Mouse (Mus musculus) MEL (cell line): ENCODE results near the gene Ogg1. TPM values are rescaled to one million over a fixed set of nuclear protein-coding genes. Genes with fewer than 3 reads are reported as not detected.

Experiments used
- DNase-seq: peaks from one replicate; pipeline ENCODE4 v3.0.0; 2011; ENCODE audit warnings: low read depth, low spot score
- H3K27ac ChIP-seq: 2 replicates; pipeline ENCODE4 v1.5.1; 2012; ENCODE audit warnings: low read depth, mild to moderate bottlenecking, control low read depth, low read length, moderate library complexity; ENCODE audit not compliant: control insufficient read depth
- H3K27me3 ChIP-seq, 2 experiments: fragments of 150-350 bp in 1 of 2; sonication (generic) in 1 of 2; 2 replicates each; pipeline ENCODE4 v1.6.1; 2012; ENCODE audit warnings: low read length in 2 of 2, mild to moderate bottlenecking in 2 of 2, improper control_type of control experiment in 1 of 2, moderate library complexity in 1 of 2; ENCODE audit not compliant: insufficient read depth in 2 of 2, control insufficient read depth in 1 of 2
- H3K36me3 ChIP-seq, 2 experiments: 2 replicates each; pipeline ENCODE4 v1.6.1; 2012 to 2014; ENCODE audit warnings: low read length in 2 of 2, improper control_type of control experiment in 1 of 2, inconsistent platforms in 1 of 2, mild to moderate bottlenecking in 1 of 2; ENCODE audit not compliant: insufficient read depth in 2 of 2, control insufficient read depth in 1 of 2
- H3K4me1 ChIP-seq, 2 experiments: fragments of 150-350 bp in 1 of 2; sonication (generic) in 1 of 2; 2 replicates each; pipeline ENCODE4 v1.6.1; 2012; ENCODE audit warnings: low read length in 2 of 2, improper control_type of control experiment in 1 of 2, mild to moderate bottlenecking in 1 of 2; ENCODE audit not compliant: insufficient read depth in 2 of 2, control insufficient read depth in 1 of 2
- H3K4me3 ChIP-seq, 2 experiments: fragments of 150-350 bp in 1 of 2; sonication (generic) in 1 of 2; 2 replicates each; pipeline ENCODE4 v1.5.1; 2012; ENCODE audit warnings: low read depth in 2 of 2, low read length in 2 of 2, mild to moderate bottlenecking in 2 of 2, moderate library complexity in 2 of 2, control low read depth in 1 of 2, improper control_type of control experiment in 1 of 2; ENCODE audit not compliant: control insufficient read depth in 1 of 2, insufficient read depth in 1 of 2
- H3K79me2 ChIP-seq: 2 replicates; pipeline ENCODE4 v1.6.1; 2012; ENCODE audit warnings: mild to moderate bottlenecking, low read length, moderate library complexity; ENCODE audit not compliant: control insufficient read depth, poor library complexity, insufficient read depth
- H3K9ac ChIP-seq: 2 replicates; pipeline ENCODE4 v1.6.1; 2012; ENCODE audit warnings: low read depth, mild to moderate bottlenecking, control low read depth, low read length, moderate library complexity; ENCODE audit not compliant: control insufficient read depth, poor library complexity, severe bottlenecking
- H3K9me3 ChIP-seq: fragments of 150-350 bp; sonication (generic); replicated peaks from 2 replicates; pipeline ENCODE4 v1.6.1; 2012; ENCODE audit warnings: mild to moderate bottlenecking, low read length, improper control_type of control experiment, moderate library complexity; ENCODE audit not compliant: insufficient read depth
- BHLHE40 ChIP-seq: IDR thresholded peaks from 2 replicates; pipeline ENCODE4 v1.6.1; 2012; ENCODE audit warnings: low read depth, mild to moderate bottlenecking, inconsistent platforms, low read length, improper control_type of control experiment, borderline replicate concordance
- CHD1 ChIP-seq: IDR thresholded peaks from 2 replicates; pipeline ENCODE4 v1.6.1; 2012; ENCODE audit warnings: low read depth, mild to moderate bottlenecking, inconsistent platforms, low read length, improper control_type of control experiment
- CTCF ChIP-seq, 3 experiments: IDR thresholded peaks in 2 of 3; conservative IDR thresholded peaks in 1 of 3; 2 replicates each; pipeline ENCODE4 v1.5.1; 2011 to 2012; ENCODE audit warnings: low read length in 3 of 3, low read depth in 2 of 3, mild to moderate bottlenecking in 2 of 3, improper control_type of control experiment in 1 of 3, inconsistent platforms in 1 of 3, mixed read lengths in 1 of 3, moderate library complexity in 1 of 3; ENCODE audit not compliant: control insufficient read depth in 1 of 3, insufficient read depth in 1 of 3, poor library complexity in 1 of 3, severe bottlenecking in 1 of 3
- ELF1 ChIP-seq: IDR thresholded peaks from 2 replicates; pipeline ENCODE4 v1.6.1; 2014; ENCODE audit warnings: low read depth, mild to moderate bottlenecking, inconsistent platforms, low read length, improper control_type of control experiment, moderate library complexity
- EP300 ChIP-seq, 2 experiments: IDR thresholded peaks; 2 replicates each; pipeline ENCODE4 v1.6.1; 2011; ENCODE audit warnings: improper control_type of control experiment in 2 of 2, low read length in 2 of 2, low read depth in 1 of 2, mild to moderate bottlenecking in 1 of 2
- ETS1 ChIP-seq: IDR thresholded peaks from 2 replicates; pipeline ENCODE4 v1.6.1; 2012; ENCODE audit warnings: low read depth, mild to moderate bottlenecking, inconsistent platforms, low read length, improper control_type of control experiment, moderate library complexity
- GATA1 ChIP-seq: IDR thresholded peaks from 2 replicates; pipeline ENCODE4 v1.6.1; 2011; ENCODE audit warnings: low read depth, low read length, improper control_type of control experiment
- HCFC1 ChIP-seq: IDR thresholded peaks from 2 replicates; pipeline ENCODE4 v1.6.1; 2012; ENCODE audit warnings: low read depth, mild to moderate bottlenecking, inconsistent platforms, low read length, improper control_type of control experiment, moderate library complexity
- JUND ChIP-seq: IDR thresholded peaks from 2 replicates; pipeline ENCODE4 v1.6.1; 2011; ENCODE audit warnings: low read depth, mild to moderate bottlenecking, improper control_type of control experiment, low read length
- MAX ChIP-seq: IDR thresholded peaks from 2 replicates; pipeline ENCODE4 v1.6.1; 2011; ENCODE audit warnings: low read length, improper control_type of control experiment
- MAZ ChIP-seq: IDR thresholded peaks from 2 replicates; pipeline ENCODE4 v1.6.1; 2012; ENCODE audit warnings: low read depth, mild to moderate bottlenecking, inconsistent platforms, low read length, improper control_type of control experiment
- MEF2A ChIP-seq: IDR thresholded peaks from 2 replicates; pipeline ENCODE4 v1.6.1; 2014; ENCODE audit warnings: low read depth, mild to moderate bottlenecking, inconsistent platforms, low read length, improper control_type of control experiment; ENCODE audit not compliant: poor library complexity, insufficient replicate concordance, severe bottlenecking; ENCODE audit errors: extremely low read depth
- MYB ChIP-seq: IDR thresholded peaks from 2 replicates; pipeline ENCODE4 v1.6.1; 2011; ENCODE audit warnings: mild to moderate bottlenecking, low read depth, low read length, improper control_type of control experiment
- MYC ChIP-seq: IDR thresholded peaks from 2 replicates; pipeline ENCODE4 v1.6.1; 2011; ENCODE audit warnings: low read depth, mild to moderate bottlenecking, low read length, improper control_type of control experiment, moderate library complexity
- NELFE ChIP-seq: IDR thresholded peaks from 2 replicates; pipeline ENCODE4 v1.6.1; 2011; ENCODE audit warnings: low read depth, low read length, improper control_type of control experiment
- NRF1 ChIP-seq: IDR thresholded peaks from 2 replicates; pipeline ENCODE4 v1.6.1; 2014; ENCODE audit warnings: low read depth, mild to moderate bottlenecking, inconsistent platforms, low read length, improper control_type of control experiment, moderate library complexity; ENCODE audit not compliant: poor library complexity, insufficient read depth, severe bottlenecking
- POLR2A ChIP-seq, 2 experiments: IDR thresholded peaks; 2 replicates each; pipeline ENCODE4 v1.6.1; 2011 to 2012; ENCODE audit warnings: low read length in 2 of 2, mild to moderate bottlenecking in 2 of 2, control low read depth in 1 of 2, improper control_type of control experiment in 1 of 2, low read depth in 1 of 2, moderate library complexity in 1 of 2; ENCODE audit not compliant: control insufficient read depth in 1 of 2, insufficient read depth in 1 of 2, poor library complexity in 1 of 2
- POLR2AphosphoS2 ChIP-seq: IDR thresholded peaks from 2 replicates; pipeline ENCODE4 v1.6.1; 2011; ENCODE audit warnings: low read length, improper control_type of control experiment
- RAD21 ChIP-seq: IDR thresholded peaks from 2 replicates; pipeline ENCODE4 v1.6.1; 2011; ENCODE audit warnings: mild to moderate bottlenecking, low read depth, low read length, improper control_type of control experiment
- RCOR1 ChIP-seq: IDR thresholded peaks from 2 replicates; pipeline ENCODE4 v1.6.1; 2012; ENCODE audit warnings: low read depth, mild to moderate bottlenecking, inconsistent platforms, low read length, improper control_type of control experiment
- SMC3 ChIP-seq: IDR thresholded peaks from 2 replicates; pipeline ENCODE4 v1.6.1; 2011; ENCODE audit warnings: low read depth, low read length, improper control_type of control experiment
- TBP ChIP-seq: IDR thresholded peaks from 2 replicates; pipeline ENCODE4 v1.8.0; 2011; ENCODE audit warnings: low read depth, low read length, improper control_type of control experiment
- UBTF ChIP-seq: IDR thresholded peaks from 2 replicates; pipeline ENCODE4 v1.6.1; 2012; ENCODE audit warnings: low read depth, mild to moderate bottlenecking, inconsistent platforms, low read length, improper control_type of control experiment, moderate library complexity, borderline replicate concordance; ENCODE audit not compliant: insufficient read depth
- USF1 ChIP-seq: IDR thresholded peaks from 2 replicates; pipeline ENCODE4 v1.6.1; 2014; ENCODE audit warnings: low read depth, mild to moderate bottlenecking, inconsistent platforms, low read length, improper control_type of control experiment, moderate library complexity
- USF2 ChIP-seq, 2 experiments: IDR thresholded peaks; 2 replicates each; pipeline ENCODE4 v1.6.1; 2011 to 2012; ENCODE audit warnings: improper control_type of control experiment in 2 of 2, low read length in 2 of 2, borderline replicate concordance in 1 of 2, inconsistent platforms in 1 of 2, low read depth in 1 of 2, mild to moderate bottlenecking in 1 of 2; ENCODE audit not compliant: insufficient read depth in 1 of 2
- ZC3H11A ChIP-seq: IDR thresholded peaks from 2 replicates; pipeline ENCODE4 v1.6.1; 2012; ENCODE audit warnings: low read depth, mild to moderate bottlenecking, inconsistent platforms, low read length, improper control_type of control experiment
- ZKSCAN1 ChIP-seq: IDR thresholded peaks from 2 replicates; pipeline ENCODE4 v1.6.1; 2012; ENCODE audit warnings: low read depth, mild to moderate bottlenecking, inconsistent platforms, low read length, improper control_type of control experiment, moderate library complexity
- ZNF384 ChIP-seq: IDR thresholded peaks from 2 replicates; pipeline ENCODE4 v1.6.1; 2012; ENCODE audit warnings: low read depth, mild to moderate bottlenecking, inconsistent platforms, low read length, improper control_type of control experiment
- polyA plus RNA-seq, 2 experiments: library from polyadenylated mRNA; stranded (reverse) in 1 of 2; unstranded in 1 of 2; fragments of >175 nt in 1 of 2; fragments of >200 nt in 1 of 2; gene quantifications; 2 replicates each; pipeline versions ENCODE4 v1.2.1 to v1.2.4; 2012; ENCODE audit warnings: low replicate concordance in 2 of 2, low read depth in 1 of 2; ENCODE audit not compliant: insufficient read length in 2 of 2, insufficient read depth in 1 of 2, missing spikeins in 1 of 2
- total RNA-seq: library from RNA; depleted of rRNA; stranded (reverse); fragments of 300-350 nt; gene quantifications from 2 replicates; pipeline ENCODE4 v1.2.3, GENCODE M21; 2012

The Ogg1 gene
- total and polyA plus RNA-seq, 3 experiments: 8.7 to 20.0 TPM; not detected in 1

DNA sequence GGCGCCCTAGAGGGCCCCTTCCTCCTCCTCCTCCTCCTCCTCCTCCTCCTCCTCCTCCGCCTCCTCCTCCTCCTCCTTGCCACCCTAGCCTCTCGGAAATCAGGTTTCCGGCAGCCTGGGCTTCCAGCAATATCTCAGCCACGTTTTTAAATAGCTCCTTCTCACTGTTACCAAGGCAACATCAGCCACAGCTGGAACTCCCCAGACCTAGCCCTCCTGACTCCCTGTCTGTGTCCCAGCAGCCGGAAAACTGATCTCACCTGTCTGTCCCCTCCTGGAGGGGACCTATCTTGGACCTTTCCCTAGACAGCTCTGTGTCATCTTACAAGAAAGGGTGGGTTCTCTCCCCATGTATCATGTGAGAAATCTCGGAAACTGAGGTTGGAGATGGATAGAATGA, 15.5 kb downstream of the Ogg1 start:
- Histone ChIP-seq H3K79me2 (no peaks in the 10 kb centered on the region), H3K4me1 (peaks cover 4 to 18% of the 10 kb centered on the region in 2 experiments), H3K36me3 (peaks cover 0 to 6% of the 10 kb centered on the region in 2 experiments; a peak in 1 of 4 replicates), H3K4me3 (no peak overlapping the region), H3K27me3 (no peaks in the 10 kb centered on the region), H3K9me3 (no peaks in the 10 kb centered on the region), H3K9ac (no peak overlapping the region), H3K27ac (no peak overlapping the region)
- TF ChIP-seq ZNF384: no peak
- TF ChIP-seq ZC3H11A: no peak
- TF ChIP-seq RAD21: no peak
- no peak for TF ChIP-seq TBP
- no peak for TF ChIP-seq POLR2AphosphoS2
- TF ChIP-seq ELF1: no peak
- TF ChIP-seq BHLHE40: no peak
- TF ChIP-seq NRF1: no peak
- TF ChIP-seq MYB: no peak
- TF ChIP-seq USF2 (IDR thresholded peaks at IDR 0.05; ENCODE audit: borderline replicate concordance in 1 of 2, insufficient read depth in 1 of 2, low read depth in 1 of 2, low read length in 2 of 2): no peak
- no peak for TF ChIP-seq EP300 (IDR thresholded peaks at IDR 0.05; ENCODE audit: low read depth in 1 of 2, low read length in 2 of 2)
- TF ChIP-seq USF1: no peak
- no peak for TF ChIP-seq MEF2A
- TF ChIP-seq GATA1: no peak
- no peak for TF ChIP-seq ZKSCAN1
- DNase-seq: no peak

DNA sequence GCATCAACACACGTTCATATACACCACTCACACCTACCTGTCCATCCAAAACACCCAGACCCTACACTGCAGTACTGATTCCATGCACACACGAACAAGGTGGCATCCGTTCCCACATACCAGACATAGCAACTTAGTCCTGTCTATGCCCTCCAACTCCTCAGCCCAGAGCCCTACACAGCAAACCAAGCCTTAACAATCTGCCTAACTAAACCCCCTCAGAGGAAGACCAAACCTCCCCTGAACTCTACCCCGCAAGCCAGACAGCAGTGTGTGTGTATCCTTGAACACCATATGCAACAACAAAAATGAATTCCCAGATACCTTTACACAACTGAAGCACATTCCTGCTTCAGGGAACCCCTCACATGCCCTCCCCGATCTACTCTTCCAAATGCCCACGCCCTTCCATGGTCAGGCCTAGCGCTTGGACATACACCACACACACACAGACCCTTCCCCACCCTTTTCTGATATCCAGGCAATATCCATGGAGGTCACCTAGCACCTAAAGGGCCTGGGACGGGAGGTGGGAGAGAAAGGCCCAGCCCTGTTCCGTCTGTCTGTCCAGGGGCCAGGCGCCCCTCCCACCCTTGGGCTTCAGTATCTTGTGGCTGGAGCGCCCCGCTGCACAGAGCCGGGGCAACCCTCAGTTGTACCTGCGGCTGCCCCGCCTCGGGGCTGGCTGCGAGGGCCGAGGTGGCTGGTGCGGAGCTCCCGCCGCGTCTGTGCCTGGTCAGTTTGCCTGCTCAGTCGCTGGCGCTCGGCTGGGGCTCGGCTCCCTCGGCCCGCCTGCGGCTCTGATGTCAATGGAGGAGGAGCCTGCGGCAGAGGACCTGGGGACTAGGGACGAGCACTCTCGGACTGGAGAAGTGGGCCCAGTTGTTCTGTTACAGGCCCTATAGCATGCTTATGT, 16.7 kb downstream of the Ogg1 start, which contains the start of gene Camk1:
TSS of gene Camk1 (minus strand) at position 808 of the 916 bp plus-strand sequence.
- peak; percentile 67 for DNase-seq
- peak within 1 kb of the TSS; percentile 69 for H3K9ac ChIP-seq
- peak within 1 kb of the TSS; percentile 66 to 83 for H3K4me3 ChIP-seq
- no peaks in the 10 kb centered on the region for H3K9me3 ChIP-seq
- peaks cover 4 to 18% of the 10 kb centered on the region in 2 experiments for H3K4me1 ChIP-seq
- TF ChIP-seq SMC3 (no peak), POLR2A (IDR thresholded peaks at IDR 0.05; ENCODE audit: control insufficient read depth in 1 of 2, insufficient read depth in 1 of 2, low read depth in 1 of 2, low read length in 2 of 2, poor library complexity in 1 of 2) (peak in 1 of 2 experiments; percentile 54; a peak in 2 of 4 replicates), POLR2AphosphoS2 (no peak), MAX (no peak), MYC (no peak), CTCF (IDR thresholded peaks at IDR 0.05 in 2 of 3, conservative IDR thresholded peaks at IDR 0.05 in 1 of 3; ENCODE audit: control insufficient read depth in 1 of 3, insufficient read depth in 1 of 3, low read depth in 2 of 3, low read length in 3 of 3, poor library complexity in 1 of 3, severe bottlenecking in 1 of 3) (no peak), UBTF (no peak), RCOR1 (no peak), JUND (no peak), ZKSCAN1 (no peak), NELFE (0 out of 2 replicates have a peak, but pooled peaks have one; percentile 26), ETS1 (no peak), CHD1 (no peak), HCFC1 (no peak), MAZ (no peak)
- no peak within 1 kb of the TSS for H3K27ac ChIP-seq
- no peaks in the 10 kb centered on the region for H3K79me2 ChIP-seq
- H3K27me3 ChIP-seq: no peaks in the 10 kb centered on the region
- H3K36me3 ChIP-seq: peaks cover 0 to 6% of the 10 kb centered on the region in 2 experiments; a peak in 1 of 4 replicates
